Mouse (Mus musculus) thymus, adult 2 months (tissue): ENCODE data around the gene Ccdc51.

Experiments
- CTCF ChIP-seq: fragments of 200-500 bp; IDR thresholded peaks from 2 replicates; pipeline ENCODE4 v1.5.1; 2012; ENCODE audit warnings: mild to moderate bottlenecking, control low read depth, low read length, moderate library complexity, borderline replicate concordance; ENCODE audit not compliant: control insufficient read depth, poor library complexity, insufficient read depth; ENCODE audit errors: extremely low read depth
- POLR2A ChIP-seq: fragments of 200-500 bp; IDR thresholded peaks from 2 replicates; pipeline ENCODE4 v1.6.1; 2012; ENCODE audit warnings: mild to moderate bottlenecking, low read length, control low read depth, moderate library complexity; ENCODE audit not compliant: control insufficient read depth, poor library complexity, insufficient read depth; ENCODE audit errors: extremely low read depth

- no peak for TF ChIP-seq CTCF
- TF ChIP-seq POLR2A = no peak
Measured at GRCm38 (mm10) chr9:109060184-109060897, 22.0 kb upstream of the Ccdc51 start.
